Mouse (Mus musculus) testis, adult 2 months (tissue): ENCODE results near the gene Gm6763.
"Not testable (repeated sequence)": the region's sequence is repeated elsewhere in the genome, so short reads cannot be mapped to it uniquely, and the experiment has no call there.

Experiments used
- CTCF ChIP-seq: fragments of 200-500 bp; IDR thresholded peaks from 2 replicates; pipeline ENCODE4 v1.5.1; 2012; ENCODE audit warnings: low read depth, mild to moderate bottlenecking, inconsistent platforms, low read length, moderate library complexity; ENCODE audit not compliant: control insufficient read depth, insufficient read depth, insufficient replicate concordance
- POLR2A ChIP-seq: fragments of 200-500 bp; IDR thresholded peaks from 2 replicates; pipeline ENCODE4 v1.6.1; 2012; ENCODE audit warnings: low read depth, mild to moderate bottlenecking, inconsistent platforms, low read length, moderate library complexity; ENCODE audit not compliant: control insufficient read depth

DNA sequence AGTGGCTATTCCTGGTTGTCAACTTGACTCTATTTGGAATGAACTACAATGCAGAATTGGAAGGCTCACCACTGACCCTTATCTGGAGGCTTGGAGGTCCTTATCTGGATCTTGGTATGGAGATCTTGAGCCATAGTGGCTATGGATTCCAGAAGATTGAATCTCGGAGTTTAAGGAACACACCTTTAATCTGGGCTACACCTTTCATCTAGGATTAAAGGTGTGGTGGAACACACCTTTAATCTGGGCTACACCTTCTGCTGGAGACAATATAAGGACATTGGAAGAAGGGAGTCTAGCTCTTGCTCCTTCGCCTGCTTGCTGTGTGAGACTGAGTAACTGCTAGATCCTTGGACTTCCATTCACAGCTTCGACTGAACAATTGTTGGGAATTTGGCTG, 8.6 kb upstream of the Gm6763 start, which contains the start of gene Gm21293:
- TF ChIP-seq CTCF, POLR2A: not testable (repeated sequence)
